Mouse (Mus musculus) kidney, adult 2 months (tissue): ENCODE measurements around the gene Cib3.

Experiments
- CTCF ChIP-seq: fragments of 200-500 bp; conservative IDR thresholded peaks from 2 replicates; pipeline ENCODE4 v1.5.1; 2011; ENCODE audit warnings: low read depth, mild to moderate bottlenecking, control low read depth, low read length, moderate library complexity, mixed read lengths; ENCODE audit not compliant: insufficient read depth, insufficient read length
- POLR2A ChIP-seq: fragments of 200-500 bp; IDR thresholded peaks from one replicate; pipeline ENCODE4 v1.6.1; 2011; ENCODE audit warnings: low read depth, low read length, control low read depth

- no peak for TF ChIP-seq POLR2A
- no peak for TF ChIP-seq CTCF
Observed at GRCm38 (mm10) chr8:72210710-72211109, 1.9 kb downstream of the Cib3 start.
